Mouse (Mus musculus) hindbrain, embryonic 13.5 days (tissue): Measurements from ENCODE around the gene Hkdc1. TPM values are rescaled to one million over a fixed set of nuclear protein-coding genes. Genes with fewer than 3 reads are reported as not detected.

Experiments
- ATAC-seq: fragments of 200-750 bp; cut with Nextera tagmentation; 2 replicates; pipeline ENCODE4 v1.8.0; 2017; ENCODE audit warnings: moderate TSS enrichment; ENCODE audit not compliant: low FRiP score
- H3K27ac ChIP-seq: fragments of 300-500 bp; sonication (generic); 2 replicates; pipeline ENCODE4 v1.5.1; 2015; ENCODE audit warnings: inconsistent platforms, mild to moderate bottlenecking, moderate library complexity
- H3K27me3 ChIP-seq: fragments of 300-500 bp; sonication (generic); 2 replicates; pipeline ENCODE4 v1.6.1; 2015; ENCODE audit warnings: mild to moderate bottlenecking, inconsistent platforms
- H3K36me3 ChIP-seq: fragments of 300-500 bp; sonication (generic); 2 replicates; pipeline ENCODE4 v1.6.1; 2015; ENCODE audit warnings: mild to moderate bottlenecking, inconsistent platforms
- H3K4me1 ChIP-seq: fragments of 300-500 bp; sonication (generic); replicated peaks from 2 replicates; pipeline ENCODE4 v1.6.1; 2015; ENCODE audit warnings: inconsistent platforms
- H3K4me2 ChIP-seq: fragments of 300-500 bp; sonication (generic); 2 replicates; pipeline ENCODE4 v1.6.1; 2015; ENCODE audit warnings: inconsistent platforms, mild to moderate bottlenecking, moderate library complexity
- H3K4me3 ChIP-seq: fragments of 300-500 bp; sonication (generic); 2 replicates; pipeline ENCODE4 v1.5.1; 2015; ENCODE audit warnings: mild to moderate bottlenecking, inconsistent platforms
- H3K9ac ChIP-seq: fragments of 300-500 bp; sonication (generic); 2 replicates; pipeline ENCODE4 v1.6.1; 2015; ENCODE audit warnings: mild to moderate bottlenecking, inconsistent platforms
- H3K9me3 ChIP-seq: fragments of 300-500 bp; sonication (generic); 2 replicates; pipeline ENCODE4 v1.6.1; 2016; ENCODE audit warnings: inconsistent platforms
- WGBS: fragments of 180-500 bp; shearing (Covaris S2); methylation state at CpG from one replicate; pipeline ENCODE4 v1.1.7; 2015; 5-methylcytosine and 5-hydroxymethylcytosine counted together
- polyA plus RNA-seq: library from polyadenylated mRNA; unstranded; fragments of >200 nt; fragmentation: Nextera tagmentation; extraction: Ambion mirVana; gene quantifications from 2 replicates; pipeline ENCODE4 v1.2.1, GENCODE M21; 2015

Gene Hkdc1
- polyA plus RNA-seq, 1 experiment from 2014 or later: 0.70 TPM

DNA sequence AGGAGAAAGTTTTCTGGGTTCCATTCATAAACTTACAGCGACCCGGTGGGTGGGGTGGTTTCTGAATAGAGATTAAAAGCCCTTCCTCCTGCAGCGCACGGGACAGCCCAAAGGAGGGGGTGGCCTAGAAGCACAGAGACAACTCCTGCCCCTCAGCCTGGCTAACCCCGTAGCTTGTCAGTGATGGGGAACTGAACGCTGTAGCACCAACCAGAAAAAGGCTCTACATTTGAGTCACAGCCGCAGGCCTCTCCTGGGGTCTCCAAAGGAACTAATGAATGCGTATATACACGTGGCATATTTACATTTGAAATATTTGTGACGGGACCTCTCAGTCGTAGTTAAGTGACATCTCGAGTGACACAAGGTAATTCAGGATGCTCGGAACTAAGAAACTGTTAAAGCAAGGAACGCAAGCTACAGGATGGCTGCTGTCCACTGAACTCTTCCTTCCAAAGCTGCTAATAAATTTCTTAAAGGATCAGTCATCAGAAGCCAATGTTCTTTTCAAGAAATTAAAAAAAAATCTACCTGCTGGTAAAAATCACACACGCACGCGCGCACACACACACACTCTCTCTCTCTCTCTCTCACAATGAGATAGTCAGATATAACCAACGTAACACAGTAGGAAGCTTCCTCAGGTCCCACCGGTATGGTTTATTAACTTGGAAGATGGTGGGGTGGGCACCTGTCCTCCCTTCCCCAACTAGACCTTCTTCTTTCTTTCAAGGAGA is 87.4 kb downstream of the Hkdc1 start:
- Histone ChIP-seq H3K9ac (0 out of 2 replicates have a peak overlapping the region, but pooled peaks have one; percentile 24), H3K9me3 (no peaks in the 10 kb centered on the region), H3K36me3 (no peaks in the 10 kb centered on the region), H3K4me2 (no peak overlapping the region), H3K27me3 (no peaks in the 10 kb centered on the region), H3K27ac (no peak overlapping the region), H3K4me1 (peaks cover 49% of the 10 kb centered on the region), H3K4me3 (no peak overlapping the region)
- no peak for ATAC-seq
- WGBS: 50% methylated on average over 20 of the region's 20 CpGs

DNA sequence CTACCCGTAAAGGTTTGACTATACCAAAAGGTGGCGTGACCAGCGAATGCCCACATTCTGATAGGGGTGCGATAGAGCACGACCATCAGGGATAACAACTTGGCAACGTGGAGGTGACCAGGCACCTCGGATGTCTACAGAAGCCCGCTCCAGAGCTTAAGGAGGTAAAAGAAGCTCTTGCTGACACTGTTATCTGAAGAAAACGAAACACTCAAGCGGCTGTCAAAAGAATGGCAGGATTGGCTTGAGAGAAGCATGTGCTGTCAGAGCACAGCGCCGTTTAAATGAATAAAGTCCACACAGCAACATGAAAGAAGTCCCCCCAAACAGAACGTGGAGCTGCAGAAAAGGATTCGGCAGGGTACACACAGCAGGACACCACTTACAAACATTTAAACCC is 89.0 kb downstream of the Hkdc1 start:
- Histone ChIP-seq H3K4me3 (no peak overlapping the region), H3K27me3 (no peaks in the 10 kb centered on the region), H3K9me3 (no peaks in the 10 kb centered on the region), H3K4me2 (no peak overlapping the region), H3K4me1 (peaks cover 37% of the 10 kb centered on the region), H3K36me3 (no peaks in the 10 kb centered on the region), H3K27ac (no peak overlapping the region), H3K9ac (no peak overlapping the region)
- 76% methylated on average over 14 of the region's 14 CpGs for WGBS
- no peak for ATAC-seq

Other genes with a start within 250 kb of the Hkdc1 start
- 20.6 and 22.1 TPM in 2 replicates for gene Tspan15, start 191.2 kb downstream of the Hkdc1 start, polyA plus RNA-seq
- not detected in 2 replicates for gene Tacr2, start 170.1 kb downstream of the Hkdc1 start, polyA plus RNA-seq
- 83.4 and 93.0 TPM in 2 replicates for gene Hk1, start 42.6 kb downstream of the Hkdc1 start, polyA plus RNA-seq
- gene 4930507D05Rik, start 27.0 kb upstream of the Hkdc1 start, polyA plus RNA-seq: 1.4 and 1.6 TPM in 2 replicates
- 19.9 and 21.8 TPM in 2 replicates for gene Supv3l1, start 27.2 kb upstream of the Hkdc1 start, polyA plus RNA-seq
- gene Vps26a, start 64.3 kb upstream of the Hkdc1 start, polyA plus RNA-seq: 65.1 and 65.4 TPM in 2 replicates
- gene Srgn, start 105.0 kb upstream of the Hkdc1 start, polyA plus RNA-seq: 8.3 and 10.9 TPM in 2 replicates
- gene Kif1bp, start 156.0 kb upstream of the Hkdc1 start, polyA plus RNA-seq: 66.8 and 68.0 TPM in 2 replicates
- gene Ddx21, start 179.8 kb upstream of the Hkdc1 start, polyA plus RNA-seq: 17.1 and 17.7 TPM in 2 replicates
- gene Ddx50, start 228.7 kb upstream of the Hkdc1 start, polyA plus RNA-seq: 92.3 and 93.7 TPM in 2 replicates